Mouse (Mus musculus) heart, postnatal 25 days (tissue): Measurements from ENCODE around the gene Trpc4ap. TPM values are rescaled to one million over a fixed set of nuclear protein-coding genes. Genes with fewer than 3 reads are reported as not detected.
"Not testable (repeated sequence)": the region's sequence is repeated elsewhere in the genome, so short reads cannot be mapped to it uniquely, and the experiment has no call there.

Experiments used
- DNase-seq: peaks from one replicate; pipeline ENCODE4 v3.0.0; 2022; ENCODE audit warnings: low spot score
- intact Hi-C: fragments of 180-260 bp; cut with DNase I; formaldehyde crosslinking; loops from one replicate; pipeline ENCODE4 v1.15.1; 2025
- total RNA-seq, 2 experiments: library from RNA; stranded (reverse); gene quantifications; 2 replicates each; pipeline ENCODE4 v1.2.3; 2021

Trpc4ap gene
- 10 to 100 TPM; 82.1 to 82.5 TPM for total RNA-seq

DNA sequence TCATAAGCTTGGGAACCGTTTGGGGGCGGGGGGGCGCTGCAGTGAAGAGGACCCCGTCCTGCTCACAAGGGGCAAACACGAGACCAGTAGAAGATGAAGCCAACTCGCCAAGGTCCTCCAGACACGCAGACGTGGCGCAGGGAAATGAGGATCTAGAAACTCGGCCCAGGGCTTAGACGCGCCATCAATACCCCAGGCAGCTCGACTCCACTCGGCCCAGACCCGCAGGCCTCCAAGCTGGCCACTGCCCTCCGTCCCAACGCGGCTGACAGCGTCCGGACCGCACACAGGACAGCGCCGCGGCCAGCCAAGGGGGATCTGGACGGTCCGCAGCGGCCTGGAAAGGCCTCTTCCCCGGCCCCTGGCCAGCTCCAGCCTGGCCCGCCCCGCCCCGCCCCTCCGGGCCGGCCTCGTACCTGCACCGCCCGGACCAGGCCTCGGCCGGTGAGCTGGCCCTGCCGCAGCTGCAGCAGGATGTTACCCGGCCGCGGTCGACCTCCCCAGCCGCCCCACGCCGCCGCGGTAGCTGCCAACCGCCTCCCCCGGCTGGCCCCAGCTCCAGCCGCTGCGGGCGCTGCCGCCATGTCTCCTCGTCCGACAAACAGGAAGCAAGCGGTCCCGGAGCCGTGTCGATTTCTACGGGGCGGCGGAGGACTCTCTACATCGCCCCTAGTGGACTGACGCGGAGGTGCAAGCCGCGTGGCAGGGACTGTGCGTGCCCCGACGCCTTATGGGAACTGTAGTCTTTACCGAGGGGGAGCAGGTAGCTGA lies at the start of gene Trpc4ap:
Gene Trpc4ap (minus strand): TSS at position 662 of the 771 bp plus-strand sequence.
- DNase-seq: peak; percentile 92
- intact Hi-C loops: loop anchor here (2.0 kb wide), 1 partner anchor 37 kb away; the partner anchor contains the start of gene Edem2

DNA sequence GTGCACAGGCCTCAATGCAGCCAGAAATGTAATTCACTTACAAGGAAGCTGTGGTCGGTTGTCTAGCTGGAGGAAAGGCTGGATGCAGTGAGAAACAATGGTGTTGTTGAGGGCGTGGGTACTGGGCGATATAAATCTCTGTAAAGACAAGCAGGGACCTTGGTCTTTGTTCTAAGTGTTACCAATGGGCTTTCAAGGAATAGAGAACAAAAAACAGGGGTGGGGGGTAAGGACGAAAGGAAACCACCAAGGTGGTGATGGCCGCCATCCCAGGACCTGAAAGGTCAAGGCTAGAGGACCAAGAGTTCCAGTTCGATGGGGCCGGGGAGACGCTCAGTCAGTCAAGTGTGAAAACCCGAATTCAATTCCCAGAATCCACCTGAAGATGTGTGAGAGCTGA lies 45.6 kb upstream of the Trpc4ap start:
- DNase-seq: no peak
- intact Hi-C loops: no loop called here

GRCm38 (mm10) chr2:155736936-155737335 lies 44.8 kb upstream of the Trpc4ap start:
- intact Hi-C loops: no loop called here
- DNase-seq: no peak

DNA sequence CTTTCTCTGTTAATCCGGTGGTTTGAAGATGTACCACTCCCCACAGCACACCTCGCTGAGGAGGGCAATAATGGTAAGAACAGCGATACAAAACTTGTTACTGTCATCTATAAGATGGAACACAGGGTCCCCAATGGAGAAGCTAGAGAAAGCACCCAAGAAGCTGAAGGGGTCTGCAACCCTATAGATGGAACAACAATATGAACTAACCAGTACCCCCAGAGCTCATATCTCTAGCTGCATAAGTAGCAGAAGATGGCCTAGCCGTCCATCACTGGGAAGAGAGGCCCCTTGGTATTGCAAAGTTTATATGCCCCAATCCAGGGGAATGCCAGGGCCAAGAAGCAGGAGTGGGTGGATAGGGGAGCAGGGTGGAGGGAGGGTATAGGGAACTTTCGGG lies 43.6 kb upstream of the Trpc4ap start, which contains the start of gene Gm17581:
Gene Gm17581 (minus strand): TSS at position 101 of the 400 bp plus-strand sequence.
- DNase-seq, intact Hi-C loops: not testable (repeated sequence)

GRCm38 (mm10) chr2:155735080-155735479 lies 42.9 kb upstream of the Trpc4ap start:
- DNase-seq: no peak
- intact Hi-C loops: no loop called here

DNA sequence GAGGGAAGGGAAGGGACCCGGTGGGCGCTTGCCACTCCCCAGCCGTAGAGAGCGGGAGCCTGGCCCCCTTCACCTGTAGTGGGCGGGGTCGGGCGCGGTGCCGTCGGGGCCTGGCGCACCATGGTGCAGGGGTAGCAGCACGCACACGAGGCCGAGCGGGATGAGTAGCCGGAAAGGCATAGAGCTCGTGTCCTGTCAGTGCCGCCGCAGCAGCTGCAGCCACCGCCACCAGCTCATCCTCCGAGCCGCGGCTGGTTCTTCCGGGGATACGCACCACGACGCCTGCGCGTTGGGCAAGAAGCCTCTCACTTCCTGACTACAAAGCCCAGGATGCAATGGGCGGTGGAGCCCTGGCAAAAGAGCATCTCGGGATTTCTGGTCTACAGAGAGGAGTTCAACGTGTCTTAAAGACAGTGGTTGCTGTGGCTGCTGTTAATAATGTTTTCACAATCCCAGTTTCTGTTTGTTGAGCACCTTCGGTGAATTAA lies 37.0 kb upstream of the Trpc4ap start, which contains the start of gene Edem2:
Gene Edem2 (minus strand): TSS at position 318 of the 488 bp plus-strand sequence.
- intact Hi-C loops: loop anchor here (2.0 kb wide), 1 partner anchor 36 kb away; the partner anchor contains the start of gene Trpc4ap
- DNase-seq: peak; percentile 84

DNA sequence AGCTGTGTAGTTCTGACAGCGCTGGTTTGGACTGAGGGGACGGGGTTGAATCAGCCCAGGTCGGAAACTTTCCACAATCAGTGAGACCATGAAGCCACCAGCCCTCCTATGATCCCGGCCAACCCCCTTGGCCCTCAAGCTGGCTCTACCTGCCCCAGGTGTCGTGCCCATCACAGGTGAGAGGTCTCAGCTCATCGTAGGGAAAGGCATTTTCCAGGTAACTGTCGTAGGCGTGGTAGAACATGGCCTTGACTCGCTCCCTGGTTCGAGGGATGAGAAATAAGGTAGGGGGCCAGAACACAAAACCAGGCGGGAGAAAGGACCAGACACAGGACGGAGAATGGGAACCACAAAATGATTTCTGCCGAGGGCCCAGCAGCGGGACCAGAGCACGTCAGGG lies 36.6 kb upstream of the Trpc4ap start:
- intact Hi-C loops: loop anchor here (2.0 kb wide), 1 partner anchor 36 kb away; the partner anchor contains the start of gene Trpc4ap
- DNase-seq: no peak

- intact Hi-C loops: loop anchor here (2.0 kb wide), 1 partner anchor 35 kb away; the partner anchor contains the start of gene Trpc4ap
- DNase-seq: no peak
These were observed 35.7 kb upstream of the Trpc4ap start for GRCm38 (mm10) chr2:155727764-155728395.

DNA sequence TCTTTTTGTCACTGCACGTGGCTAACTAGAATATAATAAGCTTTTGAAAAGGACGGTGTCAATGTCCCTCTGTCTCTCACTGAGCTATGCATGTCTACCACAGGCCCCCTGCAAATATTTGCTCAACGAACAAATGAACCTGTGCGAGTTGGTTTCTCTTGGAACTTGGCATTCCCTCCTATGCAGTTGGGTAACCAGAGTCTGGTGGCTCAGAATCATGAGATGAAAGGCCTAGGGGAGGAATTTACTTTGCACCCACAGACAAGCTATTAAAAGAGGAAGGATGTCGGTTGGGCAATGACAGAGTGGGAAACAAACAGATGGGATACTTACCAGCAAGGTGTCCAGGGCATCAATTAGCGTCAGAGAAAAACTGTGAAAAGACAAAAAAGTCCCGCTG lies 34.1 kb upstream of the Trpc4ap start:
- DNase-seq: no peak
- intact Hi-C loops: no loop called here

GRCm38 (mm10) chr2:155724526-155724925 lies 32.3 kb upstream of the Trpc4ap start:
- DNase-seq: no peak
- intact Hi-C loops: no loop called here

GRCm38 (mm10) chr2:155724036-155724435 lies 31.9 kb upstream of the Trpc4ap start:
- intact Hi-C loops: no loop called here
- no peak for DNase-seq

DNA sequence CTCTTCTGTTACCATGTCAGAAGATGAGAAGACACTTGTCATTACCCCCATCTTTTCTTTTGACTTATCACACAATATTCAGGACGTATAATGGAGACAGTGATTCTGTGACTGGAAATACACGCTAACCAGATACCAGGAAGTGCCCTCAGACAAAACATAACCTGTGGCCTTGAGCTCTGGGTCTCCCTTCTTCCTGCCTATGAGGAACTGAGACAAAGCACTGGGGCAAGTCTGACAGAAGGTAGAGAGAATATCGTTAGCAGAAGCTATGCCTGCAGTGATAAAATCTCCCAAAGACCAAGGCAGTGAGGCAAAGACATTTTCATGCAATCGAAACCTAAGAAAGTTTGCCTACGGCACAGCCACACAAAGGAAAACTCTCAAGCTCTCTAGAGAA lies 28.4 kb upstream of the Trpc4ap start:
- intact Hi-C loops: no loop called here
- no peak for DNase-seq

DNA sequence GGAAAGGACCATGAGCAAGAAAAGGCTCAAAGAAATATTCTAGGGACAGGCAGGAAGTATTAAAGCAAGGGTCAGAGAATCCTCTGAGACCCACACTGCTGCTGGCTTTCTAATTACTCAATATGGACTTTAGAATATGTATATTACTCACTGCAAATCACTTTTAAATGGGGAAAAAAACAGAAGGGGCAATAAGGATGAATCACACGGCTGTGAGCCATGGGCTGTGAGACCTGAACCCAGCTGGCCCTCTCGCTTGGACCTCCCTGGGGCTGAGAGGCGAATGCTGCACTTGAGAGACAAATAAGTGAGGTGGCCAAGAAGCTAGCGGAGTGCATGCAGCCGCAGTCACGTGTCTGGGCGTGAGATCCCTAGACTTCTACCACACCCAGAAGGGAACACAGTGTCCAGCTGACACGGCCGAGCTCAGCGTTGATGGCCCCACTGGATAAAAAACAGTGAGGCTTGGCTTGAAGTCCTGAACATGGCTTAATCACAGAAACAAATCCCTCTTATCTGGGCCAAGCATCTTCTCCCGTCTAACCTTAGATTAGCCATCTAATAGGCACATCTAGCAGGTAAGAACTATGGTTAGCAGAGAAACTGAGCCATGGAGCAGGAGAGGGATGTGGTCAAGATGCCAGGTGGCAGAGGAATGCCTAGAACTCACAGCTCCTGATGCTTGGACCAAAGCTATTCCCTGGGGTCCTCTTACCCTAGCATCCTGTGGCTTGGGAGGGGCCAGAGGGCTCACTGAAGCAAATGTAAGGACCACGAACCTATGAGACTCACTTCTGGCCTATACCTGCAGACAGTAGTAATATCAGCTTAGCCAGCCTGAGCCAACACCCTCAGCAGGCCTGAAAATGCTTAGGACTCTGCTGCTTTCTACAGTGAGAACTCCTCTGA lies 25.2 kb upstream of the Trpc4ap start:
- intact Hi-C loops: no loop called here
- DNase-seq: peak; percentile 28

- intact Hi-C loops: no loop called here
- no peak for DNase-seq
These were observed 18.4 kb upstream of the Trpc4ap start for GRCm38 (mm10) chr2:155710557-155710956.

GRCm38 (mm10) chr2:155707251-155707650 lies 15.1 kb upstream of the Trpc4ap start:
- peak; percentile 9 for DNase-seq
- intact Hi-C loops: no loop called here

- intact Hi-C loops: no loop called here
- DNase-seq: no peak
These were observed 11.4 kb upstream of the Trpc4ap start for GRCm38 (mm10) chr2:155703630-155704029.

DNA sequence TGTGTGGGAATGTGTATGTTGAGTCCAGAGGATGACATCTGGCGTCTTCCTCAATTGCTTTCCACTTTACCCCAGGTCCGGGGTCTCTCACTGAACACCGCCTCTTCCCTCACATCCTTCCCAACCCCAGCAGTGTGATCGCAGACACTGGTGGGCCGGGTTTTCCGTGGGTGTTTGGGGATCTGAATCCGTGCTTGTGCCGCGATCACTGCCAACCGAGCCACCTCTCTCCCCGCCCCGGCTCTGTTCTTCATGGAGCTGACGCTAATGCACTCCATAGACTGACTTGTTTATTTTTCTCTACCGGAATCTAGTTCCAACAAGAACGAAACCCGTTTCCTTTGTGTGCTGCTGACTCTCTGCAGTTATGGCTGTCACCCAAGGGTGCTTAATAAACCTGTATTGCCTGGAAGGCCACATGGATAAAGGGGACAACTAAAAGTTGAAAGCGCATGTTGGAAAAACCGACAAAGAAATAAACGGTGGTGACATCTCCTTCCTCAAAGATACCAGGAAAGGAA lies 9.3 kb upstream of the Trpc4ap start:
- intact Hi-C loops: no loop called here

GRCm38 (mm10) chr2:155698443-155698842 lies 6.3 kb upstream of the Trpc4ap start:
- DNase-seq: not testable (repeated sequence)
- intact Hi-C loops: loop anchor here (5.0 kb wide), 1 partner anchor 114 kb away; no protein-coding TSS in a partner anchor

More for the DNA sequence above, 9.3 kb upstream of the Trpc4ap start:
- DNase-seq: no peak

DNA sequence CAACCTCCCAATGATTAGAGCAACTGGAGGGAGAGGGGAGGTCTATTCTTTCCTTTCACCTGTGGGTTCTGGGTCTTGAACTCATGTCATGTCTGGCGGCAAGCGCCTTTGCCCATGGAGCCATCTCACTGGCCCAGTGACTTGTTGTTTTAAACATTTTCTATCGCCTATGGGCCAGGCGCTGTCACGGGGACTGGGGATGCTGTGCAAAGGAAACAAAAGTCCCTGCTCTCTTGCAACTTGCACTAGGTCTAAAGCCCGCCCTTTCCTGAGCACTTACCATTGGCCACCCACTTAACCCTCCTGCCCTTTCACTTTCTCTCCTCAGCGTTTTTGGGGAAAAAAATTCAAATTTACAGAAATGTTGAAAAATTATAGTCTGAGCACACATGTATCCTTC lies 4.7 kb upstream of the Trpc4ap start:
- intact Hi-C loops: loop anchor here (1.0 to 5.0 kb wide), 2 partner anchors 68 to 115 kb away; no protein-coding TSS in a partner anchor
- no peak for DNase-seq
